Mouse (Mus musculus) T-cell, adult 66 days (primary cell): Measurements from ENCODE around the gene Cabp1. TPM values are rescaled to one million over a fixed set of nuclear protein-coding genes. Genes with fewer than 3 reads are reported as not detected.

Experiments
- total RNA-seq, 2 experiments: library from RNA; stranded (reverse); gene quantifications; 3 replicates in 1 of 2; 4 replicates in 1 of 2; pipeline ENCODE4 v1.2.4; 2023

The Cabp1 gene
- total RNA-seq: 1 to 10 TPM in 1 of 2 experiments, not detected in 1; 1.0 TPM

GRCm38 (mm10) chr5:115193669-115194625, at the start of gene Cabp1:
Gene Cabp1 (minus strand): TSS chr5:115194381.

DNA sequence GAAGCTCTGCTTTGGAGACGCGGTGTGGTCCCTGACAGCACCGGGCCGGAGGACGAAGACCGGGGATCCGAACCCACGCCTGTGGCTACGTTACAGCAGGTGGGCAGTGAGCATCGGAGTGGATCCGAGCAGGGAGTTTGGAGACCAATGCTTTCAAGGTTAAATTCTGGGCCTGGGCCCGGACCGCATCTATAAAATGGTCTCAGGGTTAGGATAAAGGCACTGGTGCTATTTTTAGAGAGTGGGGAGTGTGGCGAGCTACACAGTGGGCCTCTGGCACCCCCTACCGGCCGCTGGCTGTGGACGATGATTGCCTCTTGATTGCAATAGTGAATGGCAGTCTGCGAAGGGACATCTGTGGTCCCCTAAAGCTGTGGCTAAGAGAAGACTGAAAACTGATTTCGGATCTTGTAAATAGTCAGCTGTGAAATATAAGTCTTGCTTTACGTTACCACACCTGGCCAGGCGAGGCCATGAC, 41.6 kb upstream of the Cabp1 start, which contains the start of gene Pop5:
Gene Pop5 (plus strand): TSS at position 51 of the 478 bp plus-strand sequence.

DNA sequence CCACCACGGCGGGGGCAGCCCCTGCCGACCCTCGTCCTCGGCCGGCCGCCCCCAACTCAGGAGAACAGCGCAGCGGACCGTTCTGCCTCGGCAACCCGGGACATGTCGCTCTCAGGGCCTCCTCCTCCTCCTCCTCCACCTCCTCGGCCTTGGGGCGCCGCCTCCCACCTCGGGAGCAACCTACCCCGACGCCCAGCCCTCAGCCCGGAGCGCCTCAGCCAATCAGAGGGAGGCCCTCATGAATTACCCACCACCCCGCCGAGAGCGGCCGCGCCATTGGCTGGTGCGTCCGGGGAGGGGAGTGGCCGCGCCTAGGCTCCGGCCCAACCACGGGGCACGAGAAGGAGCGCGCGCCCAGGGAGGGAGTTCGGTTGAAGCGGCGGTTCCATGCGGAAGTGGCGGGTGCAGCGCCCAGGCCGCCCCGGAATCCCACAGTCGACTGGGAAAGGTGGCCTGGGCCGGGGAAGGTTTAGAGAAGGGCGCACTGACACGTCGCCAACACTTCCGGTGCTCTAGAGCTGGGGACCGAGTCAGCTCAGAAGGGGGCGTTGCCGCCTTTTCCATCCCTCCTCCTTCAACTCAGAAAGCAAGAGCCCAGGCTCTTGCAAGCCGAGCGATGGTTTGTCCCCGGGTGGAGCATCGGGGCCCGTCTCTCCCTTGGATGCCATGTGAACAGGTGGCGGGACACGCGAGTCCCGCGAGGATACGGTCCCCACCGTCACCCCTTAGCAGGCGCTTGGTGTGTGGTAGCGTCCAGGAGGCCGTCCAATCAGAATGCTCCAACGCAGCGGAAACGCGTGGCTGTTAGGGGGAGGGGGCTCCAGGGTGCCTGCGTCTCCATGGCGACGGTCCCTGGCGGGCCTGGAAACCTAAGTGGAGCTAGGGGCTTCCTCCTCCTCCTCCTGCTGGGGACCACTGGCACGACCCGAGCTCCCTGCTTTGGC, 35.9 kb downstream of the Cabp1 start, which contains the start of gene Mlec:
Gene Mlec (minus strand): TSS at position 140 of the 944 bp plus-strand sequence.

GRCm38 (mm10) chr5:115134234-115135165, 59.7 kb downstream of the Cabp1 start, which contains the start of gene Unc119b:
Gene Unc119b (minus strand): TSS chr5:115134975.

GRCm38 (mm10) chr5:115118961-115119570, 75.1 kb downstream of the Cabp1 start, which contains the start of gene Acads:
Gene Acads (minus strand): TSS chr5:115119346.

Other genes with a start within 250 kb of the Cabp1 start
- not detected for gene Hnf1a, start 223.3 kb downstream of the Cabp1 start, total RNA-seq
- gene Sppl3, start 183.2 kb downstream of the Cabp1 start, total RNA-seq: 10 to 100 TPM; 65.3 to 67.6 TPM
- gene Gm10401, start 96.1 kb downstream of the Cabp1 start, total RNA-seq: not detected
- gene Acads, start 75.0 kb downstream of the Cabp1 start, total RNA-seq: 10 to 100 TPM; 28.8 to 33.1 TPM
- 10 to 100 TPM; 29.4 to 36.9 TPM for gene Unc119b, start 59.4 kb downstream of the Cabp1 start, total RNA-seq
- 10 to 100 TPM; 80.2 to 90.7 TPM for gene Mlec, start 36.2 kb downstream of the Cabp1 start, total RNA-seq
- gene Pop5, start 41.5 kb upstream of the Cabp1 start, total RNA-seq: 10 to 100 TPM; 75.4 to 98.4 TPM
- 100 to 1,000 TPM; 151 to 153 TPM for gene Rnf10, start 78.5 kb upstream of the Cabp1 start, total RNA-seq
- 10 to 100 TPM; 23.3 to 27.3 TPM for gene Coq5, start 85.3 kb upstream of the Cabp1 start, total RNA-seq
- gene Dynll1, start 106.6 kb upstream of the Cabp1 start, total RNA-seq: 100 to 1,000 TPM; 250 to 284 TPM
- gene Srsf9, start 132.8 kb upstream of the Cabp1 start, total RNA-seq: 10 to 100 TPM; 39.9 to 45.1 TPM
- gene Gatc, start 146.8 kb upstream of the Cabp1 start, total RNA-seq: 1 to 10 TPM; 4.7 to 8.2 TPM
- 10 to 100 TPM; 18.7 to 20.7 TPM for gene Triap1, start 146.8 kb upstream of the Cabp1 start, total RNA-seq
- 100 to 1,000 TPM; 225 to 226 TPM for gene Cox6a1, start 154.6 kb upstream of the Cabp1 start, total RNA-seq
- not detected for gene Msi1, start 235.2 kb upstream of the Cabp1 start, total RNA-seq